Mouse (Mus musculus) frontal cortex, postnatal 10 days (tissue): ENCODE measurements around the gene Rpgr.

Experiments
- DNase-seq, 2 experiments: peaks; one replicate each; pipeline ENCODE4 v3.0.0; 2022; ENCODE audit warnings: low spot score in 2 of 2, mixed read lengths in 1 of 2

Rpgr gene

GRCm38 (mm10) chrX:10073966-10074365 lies 142.8 kb downstream of the Rpgr start:
- DNase-seq: no peak

- DNase-seq: no peak
Measured at GRCm38 (mm10) chrX:10071529-10071928, 145.2 kb downstream of the Rpgr start.

- DNase-seq: peak; percentile 6 to 24
Measured at GRCm38 (mm10) chrX:10070689-10071088, 146.0 kb downstream of the Rpgr start.

- DNase-seq: no peak
Measured at GRCm38 (mm10) chrX:10069405-10069804, 147.3 kb downstream of the Rpgr start.

- DNase-seq: no peak
Measured at GRCm38 (mm10) chrX:10063781-10064180, 152.9 kb downstream of the Rpgr start.

GRCm38 (mm10) chrX:10063361-10063760 lies 153.4 kb downstream of the Rpgr start:
- DNase-seq: no peak

GRCm38 (mm10) chrX:10062201-10062600 lies 154.5 kb downstream of the Rpgr start:
- DNase-seq: no peak

- no peak for DNase-seq
Measured at GRCm38 (mm10) chrX:10034666-10035065, 182.1 kb downstream of the Rpgr start.
